Mouse (Mus musculus): Measurements from ENCODE around the gene Hist2h4. TPM values are rescaled to one million over a fixed set of nuclear protein-coding genes. Genes with fewer than 3 reads are reported as not detected.
"Not testable (repeated sequence)": the region's sequence is repeated elsewhere in the genome, so short reads cannot be mapped to it uniquely, and the experiment has no call there.

The Hist2h4 gene
- 10 to 100 TPM; 10.8 to 16.2 (median 12.3) TPM for total RNA-seq (2022)

DNA sequence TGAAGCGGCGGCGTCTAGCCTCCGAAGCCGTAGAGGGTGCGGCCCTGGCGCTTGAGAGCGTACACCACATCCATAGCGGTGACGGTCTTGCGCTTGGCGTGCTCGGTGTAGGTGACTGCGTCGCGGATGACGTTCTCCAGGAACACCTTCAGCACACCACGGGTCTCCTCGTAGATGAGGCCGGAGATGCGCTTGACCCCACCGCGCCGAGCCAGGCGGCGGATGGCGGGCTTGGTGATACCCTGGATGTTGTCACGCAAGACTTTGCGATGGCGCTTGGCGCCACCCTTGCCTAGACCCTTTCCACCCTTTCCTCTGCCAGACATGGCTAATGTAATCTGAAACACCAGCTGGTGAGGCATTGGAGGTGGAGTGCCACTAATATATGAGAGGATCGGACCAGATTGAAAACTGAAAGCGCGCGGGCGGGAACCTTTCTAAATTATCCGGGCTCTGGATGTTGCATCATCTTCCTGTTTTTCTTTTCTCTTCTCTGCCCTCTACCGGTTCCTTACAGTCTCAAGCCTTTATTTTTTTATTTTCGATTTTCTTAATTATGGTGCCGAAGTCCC is at the start of gene Hist2h4:
TSS of gene Hist2h4 (minus strand) at position 333 of the 572 bp plus-strand sequence.
- peak; percentile 99 for DNase-seq (ENCODE audit: low spot score)

DNA sequence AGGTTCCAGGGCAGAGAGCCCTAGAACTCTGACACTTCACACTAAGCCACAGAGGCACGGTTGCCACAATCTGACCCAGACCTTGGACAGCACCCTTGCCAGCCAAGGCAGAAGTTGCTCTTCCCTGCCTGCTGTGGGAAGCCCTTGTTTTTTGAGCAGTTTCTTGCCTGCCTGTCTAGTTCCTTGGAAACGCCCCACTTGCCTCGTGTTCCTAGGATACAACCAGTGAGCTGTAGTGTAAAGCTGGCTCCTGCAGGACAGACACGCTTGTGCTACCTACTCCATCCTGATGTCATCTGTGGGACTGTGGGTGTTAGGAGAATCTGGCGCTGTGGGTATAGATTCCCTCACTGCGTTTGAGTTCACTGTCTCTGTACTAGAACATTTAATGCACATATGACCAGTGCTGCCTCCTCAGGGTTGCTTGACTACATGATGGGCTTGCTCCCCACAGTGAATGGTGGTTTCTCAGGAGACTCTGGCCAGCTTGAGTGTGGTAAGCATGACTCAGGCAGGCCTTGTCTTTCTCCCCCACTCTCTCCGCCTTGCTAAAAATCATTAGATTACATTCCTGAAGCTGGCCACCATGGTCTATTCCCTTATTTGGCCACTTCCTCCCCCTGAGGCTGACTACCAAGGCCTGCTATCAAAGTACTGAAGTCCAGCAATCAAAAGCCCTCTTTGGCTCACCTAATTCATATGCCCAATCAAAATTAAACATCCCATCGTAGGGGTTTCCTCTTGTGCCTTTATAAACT is 49.4 kb upstream of the Hist2h4 start:
- DNase-seq (ENCODE audit: low spot score): no peak

DNA sequence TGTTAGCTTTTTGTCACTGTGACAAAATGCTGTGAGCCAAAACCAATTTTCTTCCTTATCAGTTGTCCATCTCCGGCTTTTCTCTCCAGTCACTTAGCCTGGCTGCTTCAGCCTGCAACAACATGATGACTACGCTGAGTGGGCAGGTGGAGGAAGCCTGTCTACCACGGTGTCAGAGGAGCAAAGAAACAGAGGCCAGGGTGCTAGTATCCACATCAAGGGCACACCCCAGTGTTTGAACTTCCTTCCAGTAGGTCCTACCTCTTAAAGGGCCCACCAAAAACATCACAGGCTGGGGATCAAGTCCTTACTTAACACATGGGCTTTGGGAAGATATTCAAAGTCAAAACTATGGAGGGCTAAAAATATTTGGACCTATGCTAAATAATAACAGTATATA is 46.3 kb upstream of the Hist2h4 start:
- no peak for DNase-seq (ENCODE audit: low spot score)

DNA sequence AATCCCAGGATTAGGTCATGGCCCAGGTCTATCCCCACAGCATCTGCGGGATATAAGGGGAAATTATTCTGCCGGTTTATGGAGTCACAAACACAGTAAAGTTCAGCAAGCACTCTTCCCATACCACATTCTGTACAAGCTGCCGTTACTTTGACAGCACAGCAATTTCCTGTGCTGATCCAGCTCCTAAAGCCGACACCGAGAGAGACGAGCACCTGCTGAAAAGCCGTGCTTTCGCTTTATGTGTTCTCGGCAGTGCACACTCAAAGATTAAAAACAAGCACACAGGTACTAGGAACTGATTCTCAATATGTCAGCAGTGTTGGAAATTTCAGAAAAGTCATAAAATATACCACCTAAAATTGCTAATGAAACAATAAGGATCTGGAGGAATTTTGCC is 43.4 kb upstream of the Hist2h4 start:
- no peak for DNase-seq (ENCODE audit: low spot score)

DNA sequence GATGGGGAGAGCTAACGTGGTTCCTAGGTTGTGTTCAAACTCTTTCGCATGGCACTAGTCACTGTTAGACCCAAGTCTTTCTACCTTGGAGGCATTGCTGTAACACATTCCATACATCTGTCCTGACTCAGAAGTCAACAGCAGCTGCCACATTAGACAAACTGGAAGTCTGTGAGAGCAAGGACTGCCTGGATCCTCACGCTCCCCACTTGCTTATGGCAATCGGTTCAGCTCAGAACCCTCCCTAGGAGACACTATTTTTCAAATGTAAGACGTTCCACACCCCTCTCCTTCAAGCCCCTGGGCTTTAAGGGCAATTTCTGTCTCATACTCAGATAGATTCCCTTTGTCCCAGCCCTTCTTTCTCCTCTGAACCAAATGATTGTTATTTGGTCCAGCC is 39.0 kb upstream of the Hist2h4 start:
- DNase-seq (ENCODE audit: low spot score): no peak

DNA sequence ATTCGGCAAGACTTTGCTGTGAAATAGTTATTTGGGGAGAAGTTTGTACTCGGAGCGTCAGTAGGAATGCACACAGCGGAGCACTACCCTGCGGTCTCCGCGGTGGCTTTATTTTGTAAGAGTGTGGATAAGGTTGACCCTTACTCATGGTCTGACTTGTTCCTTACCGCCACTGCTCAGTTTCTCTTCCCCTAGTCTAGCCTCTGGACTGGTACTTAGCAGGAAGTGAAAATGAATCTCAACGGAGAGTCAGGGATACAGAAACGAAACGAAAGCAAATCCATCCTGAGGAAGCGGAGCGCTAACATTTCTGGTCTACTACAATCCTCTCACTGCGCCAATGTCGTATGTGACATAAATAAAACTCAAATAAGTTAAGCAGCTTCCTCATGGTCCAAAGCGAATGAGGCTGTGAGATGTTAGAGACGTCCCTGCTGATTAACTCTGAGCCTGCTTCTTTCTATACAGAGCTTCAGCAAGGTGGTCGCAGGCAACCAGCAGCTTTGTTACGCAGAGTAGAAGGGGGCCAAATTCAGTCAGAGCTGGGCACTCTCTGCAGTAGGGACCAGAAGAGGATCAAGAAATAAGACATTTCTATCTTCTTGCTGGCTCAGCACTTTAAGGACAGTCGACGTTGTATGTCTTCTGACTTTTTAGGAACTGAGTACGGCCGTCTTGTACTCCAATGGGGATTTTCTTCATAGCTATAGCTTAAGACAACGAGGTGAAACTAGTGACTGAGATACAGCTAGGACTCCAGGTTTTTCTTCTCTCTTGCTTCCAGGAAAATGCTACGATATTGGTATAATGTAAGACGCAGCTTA is 37.8 kb upstream of the Hist2h4 start:
- DNase-seq (ENCODE audit: low spot score): peak; percentile 38

DNA sequence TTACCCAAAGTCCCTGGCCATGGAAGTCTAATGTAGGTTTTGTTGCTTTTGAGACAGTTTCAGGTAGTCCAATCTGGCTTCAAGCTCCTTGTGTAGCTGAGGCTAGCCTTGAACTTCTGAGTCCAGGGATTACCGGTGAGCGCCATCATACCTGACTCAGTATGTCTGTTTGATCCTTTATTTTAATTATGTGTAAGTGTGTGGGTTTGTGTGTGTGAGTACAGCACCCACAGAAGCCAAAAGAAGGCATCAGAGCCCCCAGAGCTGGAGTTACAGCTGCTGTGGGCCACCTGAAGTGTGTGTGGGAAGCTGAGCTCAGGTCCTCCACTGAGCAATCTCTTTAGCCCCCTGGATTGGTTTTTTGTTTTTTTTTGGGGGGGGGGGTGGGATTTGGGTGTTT is 36.5 kb upstream of the Hist2h4 start:
- no peak for DNase-seq (ENCODE audit: low spot score)

DNA sequence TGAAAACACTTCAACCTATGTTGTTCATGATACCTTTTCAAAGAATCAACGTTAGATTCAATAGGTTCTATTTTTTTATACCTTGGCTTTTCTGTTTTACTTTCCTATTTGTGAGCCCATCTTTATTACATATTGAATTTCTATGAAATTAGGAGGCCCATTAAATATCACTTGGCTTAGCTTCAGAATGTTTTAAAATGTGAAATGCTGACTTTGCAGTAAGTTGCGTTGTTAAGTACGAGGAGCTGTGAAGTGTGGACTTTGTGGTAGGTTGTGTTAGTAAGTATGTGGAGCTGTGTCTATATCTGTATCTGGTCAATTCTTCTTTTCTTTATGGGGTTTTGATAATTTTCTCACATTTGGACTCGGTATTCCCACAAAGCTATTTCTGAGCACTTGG is 35.2 kb upstream of the Hist2h4 start:
- DNase-seq (ENCODE audit: low spot score): no peak

DNA sequence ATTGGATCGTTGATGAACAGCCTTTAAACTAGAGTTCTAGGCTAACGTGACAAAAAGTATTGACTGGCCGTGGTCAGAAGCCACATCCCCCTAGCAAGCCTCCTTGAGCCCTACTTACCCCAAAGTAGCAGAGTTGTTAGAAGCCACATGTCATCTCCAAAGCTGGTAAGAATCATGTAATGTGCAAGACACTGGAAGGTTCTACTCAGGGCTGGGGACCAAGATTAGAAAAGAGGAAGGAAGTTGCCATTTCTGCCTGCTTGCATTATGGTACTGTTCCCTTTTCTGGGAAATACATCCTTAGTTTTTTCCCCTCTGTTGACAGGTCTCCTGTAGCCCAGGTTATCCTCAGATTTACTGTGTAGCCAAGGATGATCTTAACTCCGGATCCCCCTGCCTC is 30.7 kb upstream of the Hist2h4 start, which contains the start of gene Fcgr1:
TSS of gene Fcgr1 (minus strand) at position 183 of the 400 bp plus-strand sequence.
- DNase-seq (ENCODE audit: low spot score): no peak

DNA sequence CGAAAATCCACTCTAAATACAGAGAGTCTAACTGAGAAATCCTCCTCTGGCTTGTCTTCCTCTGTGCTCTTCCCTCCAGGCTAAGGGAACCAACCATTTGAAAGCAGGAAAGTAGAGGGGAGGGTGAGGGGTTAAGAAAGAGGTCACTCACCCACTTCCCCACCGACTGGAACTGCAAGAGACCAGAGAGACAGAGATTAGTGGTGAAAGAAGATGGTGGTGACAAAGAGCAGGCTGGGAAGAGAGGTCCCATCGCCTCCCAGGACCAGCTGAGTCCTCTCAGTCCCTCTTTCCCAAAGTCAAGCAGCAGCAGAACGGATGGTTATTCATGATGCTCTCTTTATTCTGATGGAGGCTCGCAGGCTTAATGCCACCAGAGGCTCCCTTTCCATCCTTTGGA is 30.3 kb upstream of the Hist2h4 start:
- no peak for DNase-seq (ENCODE audit: low spot score)

DNA sequence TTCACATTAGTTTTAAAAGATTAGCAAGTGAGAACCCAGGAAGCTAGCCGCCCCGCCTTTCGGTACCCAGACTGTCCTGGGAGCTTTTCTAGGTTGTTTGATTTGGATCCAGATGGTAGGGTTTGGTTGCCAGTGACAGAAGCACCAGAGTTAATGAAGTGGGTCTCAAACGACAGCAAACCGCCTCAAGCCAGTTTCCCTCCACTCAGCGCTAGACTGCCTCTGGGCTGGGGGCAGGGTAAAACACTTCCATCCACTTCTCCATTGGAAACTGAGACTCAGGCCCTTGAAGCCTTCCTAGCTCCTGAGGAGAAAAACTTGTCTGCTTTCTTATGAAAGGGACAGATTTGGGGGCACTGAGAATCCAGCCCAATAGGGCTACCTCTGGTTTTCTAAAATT is 29.5 kb upstream of the Hist2h4 start:
- DNase-seq (ENCODE audit: low spot score): no peak

DNA sequence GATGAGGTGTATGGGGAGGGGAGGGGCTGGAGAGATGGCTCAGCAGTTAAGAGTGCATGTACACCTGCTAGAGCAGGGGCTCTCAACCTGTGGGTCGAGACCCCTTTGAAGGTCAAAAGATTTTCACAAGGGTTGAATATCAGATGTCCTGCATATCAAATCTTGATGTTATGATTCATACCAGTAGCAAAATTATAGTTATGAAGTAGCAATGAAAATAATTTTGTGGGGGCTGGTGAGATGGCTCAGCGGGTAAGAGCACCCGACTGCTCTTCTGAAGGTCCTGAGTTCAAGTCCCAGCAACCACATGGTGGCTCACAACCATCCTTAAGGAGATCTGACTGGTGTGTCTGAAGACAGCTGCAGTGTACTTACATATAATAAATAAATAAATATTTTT is 27.6 kb upstream of the Hist2h4 start:
- not testable (repeated sequence) for DNase-seq (ENCODE audit: low spot score)

DNA sequence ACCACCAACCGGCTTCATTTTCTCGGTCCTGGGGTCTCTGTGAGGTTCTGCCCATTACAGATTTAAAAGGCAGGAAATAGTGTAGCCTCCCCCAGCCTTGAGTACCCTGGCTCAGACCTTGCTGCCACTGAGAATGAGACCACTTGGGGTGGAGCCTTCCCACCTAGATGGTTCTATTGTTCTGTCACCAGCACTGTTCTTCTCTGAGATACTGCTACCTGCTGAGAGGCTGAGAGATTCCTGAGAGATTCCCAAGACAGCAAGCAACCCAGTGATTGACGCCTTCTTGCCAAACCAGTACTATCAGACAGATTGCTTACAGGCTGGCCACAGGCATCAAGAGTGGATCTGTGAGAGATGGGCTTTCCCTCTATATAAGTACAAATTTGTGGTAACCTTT is 26.1 kb upstream of the Hist2h4 start:
- DNase-seq (ENCODE audit: low spot score): no peak

DNA sequence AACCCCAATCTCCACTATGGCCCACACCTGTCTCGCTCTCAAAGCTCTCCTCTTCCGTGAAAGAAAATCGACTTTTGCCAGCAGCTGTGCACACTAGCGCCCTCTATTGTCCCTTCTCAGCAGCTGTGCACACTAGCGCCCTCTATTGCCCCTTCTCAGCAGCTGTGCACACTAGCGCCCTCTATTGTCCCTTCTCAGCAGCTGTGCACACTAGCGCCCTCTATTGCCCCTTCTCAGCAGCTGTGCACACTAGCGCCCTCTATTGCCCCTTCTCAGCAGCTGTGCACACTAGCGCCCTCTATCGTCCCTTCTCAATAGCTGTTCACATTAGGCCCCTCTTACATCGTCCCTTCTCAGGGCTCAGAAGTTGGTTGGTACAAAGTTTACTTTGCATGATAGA is 24.2 kb upstream of the Hist2h4 start:
- DNase-seq (ENCODE audit: low spot score): not testable (repeated sequence)

DNA sequence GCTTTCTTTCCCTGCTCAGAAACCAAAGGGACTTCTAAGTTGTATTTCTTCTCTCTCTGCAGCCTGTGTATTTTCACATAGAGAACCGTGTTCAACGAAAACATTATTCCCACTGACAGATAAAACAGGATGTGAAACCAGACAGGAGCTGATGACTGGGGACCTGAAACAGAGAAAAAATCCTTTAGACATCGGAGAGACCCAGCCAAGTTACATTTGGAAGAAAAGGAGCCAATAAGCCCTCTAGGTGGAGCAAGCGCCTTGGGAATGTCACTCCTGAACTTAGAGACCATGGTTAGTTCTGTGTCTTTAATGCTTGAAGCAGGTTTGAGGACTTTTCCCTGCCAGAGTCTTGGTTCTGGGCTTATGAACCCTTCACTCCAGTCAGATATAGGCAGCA is 21.3 kb upstream of the Hist2h4 start:
- no peak for DNase-seq (ENCODE audit: low spot score)

DNA sequence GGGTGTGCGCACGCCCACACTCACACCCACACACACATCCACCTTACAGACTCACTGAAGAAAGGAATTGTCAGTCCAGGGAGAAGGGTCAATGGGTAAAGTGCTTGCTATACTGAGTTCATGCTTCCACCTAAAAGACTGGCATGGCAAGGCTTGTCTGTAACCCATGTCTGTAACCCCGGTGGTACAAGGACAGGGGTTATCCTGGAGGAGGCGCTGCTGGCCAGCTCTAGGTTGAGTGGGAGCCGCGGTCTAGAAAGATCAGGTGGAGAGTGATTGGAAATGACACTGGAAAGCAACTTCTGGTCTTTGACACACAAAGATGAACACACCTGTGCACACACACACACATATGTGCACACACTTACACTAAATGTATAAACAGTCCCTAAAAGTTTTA is 17.5 kb upstream of the Hist2h4 start:
- DNase-seq (ENCODE audit: low spot score): no peak

DNA sequence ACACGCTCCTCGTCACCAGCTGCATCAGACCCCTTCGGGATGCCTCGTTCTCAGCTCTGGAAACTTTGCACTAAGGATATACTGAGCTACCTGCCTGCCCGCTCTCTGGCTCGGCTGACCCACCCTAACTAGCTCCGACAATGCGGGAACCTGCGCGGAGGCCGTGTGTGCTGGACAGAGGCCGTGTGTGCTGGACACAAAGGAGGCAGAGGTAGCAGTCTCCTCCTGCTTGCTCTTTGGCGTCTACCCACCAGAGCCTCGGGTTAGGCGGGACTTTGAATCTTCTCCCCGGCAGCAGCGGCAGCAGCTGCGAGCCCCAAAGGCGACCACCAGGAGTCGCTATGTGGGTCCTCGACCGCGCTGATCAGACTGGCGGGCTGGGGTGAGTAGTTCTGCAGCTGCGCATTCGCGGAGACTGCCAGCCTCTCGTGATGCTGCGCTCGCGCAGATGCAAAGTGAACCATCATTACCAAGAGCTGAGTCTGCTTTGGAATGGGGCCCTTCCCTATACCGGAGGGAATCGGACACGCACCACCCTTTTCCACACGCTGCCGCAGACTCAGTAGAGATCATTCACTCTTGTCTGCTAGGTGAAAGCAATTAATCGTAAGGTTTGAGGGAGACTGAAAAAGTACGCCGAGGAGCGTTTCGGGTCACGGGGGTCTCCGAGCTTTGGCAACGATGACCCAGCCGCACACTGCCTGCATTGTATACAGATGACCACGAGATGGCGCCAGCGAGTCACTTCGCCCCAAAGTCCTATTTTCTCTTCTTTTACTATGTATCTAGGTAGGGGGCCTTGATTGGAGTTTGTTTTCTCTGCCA is 14.9 kb upstream of the Hist2h4 start:
- peak; percentile 88 for DNase-seq (ENCODE audit: low spot score)

DNA sequence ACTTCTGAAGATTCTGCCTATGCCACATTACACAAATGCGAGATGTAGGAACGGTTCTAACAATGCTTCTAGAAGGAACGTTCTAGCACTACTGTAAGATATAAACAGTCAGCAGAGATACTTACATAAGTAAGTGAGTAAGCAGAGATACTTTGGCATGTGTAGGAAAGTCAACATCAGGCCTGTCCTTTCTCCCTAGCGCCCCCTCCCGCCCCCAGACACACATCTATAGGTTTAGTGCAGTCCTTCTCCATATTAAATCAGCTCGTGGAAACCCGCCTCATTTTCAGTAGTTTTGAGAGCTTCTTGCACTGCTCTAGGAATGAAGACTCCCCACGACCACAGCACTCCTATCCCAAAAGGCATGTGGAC is 14.3 kb upstream of the Hist2h4 start:
- DNase-seq (ENCODE audit: low spot score): no peak

DNA sequence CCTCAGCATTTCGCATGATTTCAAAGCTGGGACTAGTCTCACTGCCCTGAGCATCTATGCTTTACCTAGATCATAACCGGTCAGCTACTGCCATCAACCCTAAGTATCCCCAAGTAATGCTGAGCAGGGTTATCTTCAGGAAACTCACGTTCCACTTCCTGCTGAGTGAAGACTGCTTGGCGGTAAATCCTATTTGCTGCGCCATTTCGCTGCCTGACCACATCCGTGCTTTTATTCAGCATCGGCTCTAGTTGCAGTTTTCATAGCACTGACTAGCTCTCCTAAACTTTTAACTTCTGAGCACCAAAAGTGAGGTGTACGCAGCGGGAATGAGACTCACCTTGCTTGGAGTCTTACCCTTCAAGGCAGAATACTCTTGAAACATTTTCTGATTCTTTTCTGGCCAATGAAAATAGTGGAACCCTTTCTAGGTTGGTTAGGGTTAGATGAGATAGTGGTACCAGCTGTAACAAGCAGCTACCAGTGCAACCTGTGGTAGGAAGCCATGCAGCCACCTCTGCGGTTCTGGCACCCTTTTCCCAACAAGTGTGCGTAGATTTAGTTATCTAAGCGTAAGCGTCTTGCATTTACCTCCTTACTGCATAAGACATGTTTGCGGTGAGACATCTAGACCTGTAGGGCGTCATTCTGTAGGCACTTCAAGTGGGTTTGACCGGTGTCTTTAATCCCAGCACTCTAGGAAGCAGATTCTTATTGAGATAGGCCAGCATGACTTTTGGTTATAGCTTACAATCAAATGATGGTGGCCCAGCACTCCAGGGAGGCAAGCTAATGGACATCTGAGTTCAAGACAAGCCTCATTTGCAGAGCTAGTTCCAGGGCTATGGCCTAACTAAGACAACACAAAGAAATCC is 10.7 kb upstream of the Hist2h4 start:
- no peak for DNase-seq (ENCODE audit: low spot score)

DNA sequence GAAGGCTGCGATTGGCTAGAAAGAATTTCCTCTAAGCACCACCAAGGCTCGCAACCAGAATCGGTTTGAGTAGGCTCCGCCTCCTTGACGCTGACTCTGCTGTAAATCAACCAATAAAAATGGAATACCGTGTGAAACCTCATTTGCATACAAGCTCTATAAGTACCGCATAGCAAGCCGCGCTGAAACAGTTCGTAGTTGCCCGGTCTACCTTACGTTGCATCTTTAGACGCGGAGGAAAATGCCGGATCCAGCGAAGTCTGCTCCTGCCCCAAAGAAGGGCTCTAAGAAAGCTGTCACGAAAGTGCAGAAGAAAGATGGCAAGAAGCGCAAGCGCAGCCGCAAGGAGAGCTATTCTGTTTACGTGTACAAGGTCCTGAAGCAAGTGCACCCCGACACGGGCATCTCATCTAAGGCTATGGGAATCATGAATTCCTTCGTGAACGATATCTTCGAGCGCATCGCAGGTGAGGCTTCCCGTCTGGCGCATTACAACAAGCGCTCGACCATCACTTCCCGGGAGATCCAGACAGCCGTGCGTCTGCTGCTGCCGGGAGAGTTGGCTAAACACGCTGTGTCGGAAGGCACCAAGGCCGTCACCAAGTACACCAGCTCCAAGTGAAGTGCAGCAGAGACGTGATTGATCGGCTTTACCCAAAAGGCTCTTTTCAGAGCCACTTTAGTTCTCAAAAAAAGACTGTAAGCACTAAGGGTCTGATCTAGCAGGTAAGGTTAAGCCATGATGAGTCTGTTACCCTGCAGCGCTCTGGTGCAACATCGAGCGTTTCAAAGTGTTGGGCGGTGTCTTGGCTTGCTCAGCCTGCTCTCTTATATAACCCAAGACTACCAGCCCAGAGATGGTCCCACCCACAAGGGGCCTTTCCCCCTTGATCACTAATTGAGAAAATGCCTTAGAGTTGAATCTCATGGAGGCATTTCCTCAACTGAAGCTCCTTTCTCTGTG is 6.7 kb upstream of the Hist2h4 start, which contains the start of gene Hist2h2bb:
TSS of gene Hist2h2bb (plus strand) at position 242 of the 964 bp plus-strand sequence.
- DNase-seq (ENCODE audit: low spot score): peak; percentile 96

All from heart, adult 8-10 months (tissue).